Mouse (Mus musculus) heart, postnatal 0 days (tissue): ENCODE results near the gene Stum.

ENCODE experiments used
- CTCF ChIP-seq: IDR thresholded peaks from 2 replicates; pipeline ENCODE4 v1.5.1; 2016; ENCODE audit warnings: antibody characterized with exemption, control low read depth, low read depth
- EP300 ChIP-seq: IDR thresholded peaks from 2 replicates; pipeline ENCODE4 v1.6.1; 2016; ENCODE audit warnings: antibody characterized with exemption, low read depth

- TF ChIP-seq CTCF (no peak), EP300 (no peak)
Observed at GRCm38 (mm10) chr1:180520190-180520589, 36.9 kb upstream of the Stum start.
